Mouse (Mus musculus) layer of hippocampus, postnatal 14 days (tissue): Measurements from ENCODE around the gene Ubl7. TPM values are rescaled to one million over a fixed set of nuclear protein-coding genes. Genes with fewer than 3 reads are reported as not detected.
A peak's percentile ranks its signal among the peaks of the same experiment; 100 is the strongest.
"Not testable (repeated sequence)": the region's sequence is repeated elsewhere in the genome, so short reads cannot be mapped to it uniquely, and the experiment has no call there.

Experiments
- DNase-seq, 2 experiments: peaks; one replicate each; pipeline ENCODE4 v3.0.0; 2021 to 2022; ENCODE audit warnings: low spot score in 2 of 2, mixed read lengths in 1 of 2
- long read RNA-seq, 2 experiments: library from polyadenylated mRNA; stranded (forward); transcript quantifications; one replicate each; pipeline ENCODE4 v2.0.0; 2021
- total RNA-seq, 2 experiments: library from RNA; stranded (reverse); gene quantifications; 2 replicates each; pipeline ENCODE4 v1.2.3; 2021

Ubl7 gene
- 10 to 100 TPM; 97.5 to 98.6 TPM for total RNA-seq
- long read RNA-seq, experiment 1, transcript Ubl7-209 (11 exons, 1,319 nt) = minor isoform, 15 of 119 reads
- long read RNA-seq, experiment 1, transcript Ubl7-201 (11 exons, 1,364 nt) = major isoform, 58 of 119 reads
- long read RNA-seq, experiment 1, partial matches to known transcripts = 20 of 119 reads
- long read RNA-seq, experiment 1, other reads (novel, unspliced or antisense) = 26 of 119 reads
- long read RNA-seq, experiment 2, transcript Ubl7-201 (11 exons, 1,364 nt) = major isoform, 81 of 193 reads
- long read RNA-seq, experiment 2, transcript Ubl7-209 (11 exons, 1,319 nt) = minor isoform, 29 of 193 reads
- long read RNA-seq, experiment 2, transcript Ubl7-208 (11 exons, 1,426 nt) = minor isoform, 9 of 193 reads
- long read RNA-seq, experiment 2, partial matches to known transcripts = 49 of 193 reads
- long read RNA-seq, experiment 2, other reads (novel, unspliced or antisense) = 25 of 193 reads

DNA sequence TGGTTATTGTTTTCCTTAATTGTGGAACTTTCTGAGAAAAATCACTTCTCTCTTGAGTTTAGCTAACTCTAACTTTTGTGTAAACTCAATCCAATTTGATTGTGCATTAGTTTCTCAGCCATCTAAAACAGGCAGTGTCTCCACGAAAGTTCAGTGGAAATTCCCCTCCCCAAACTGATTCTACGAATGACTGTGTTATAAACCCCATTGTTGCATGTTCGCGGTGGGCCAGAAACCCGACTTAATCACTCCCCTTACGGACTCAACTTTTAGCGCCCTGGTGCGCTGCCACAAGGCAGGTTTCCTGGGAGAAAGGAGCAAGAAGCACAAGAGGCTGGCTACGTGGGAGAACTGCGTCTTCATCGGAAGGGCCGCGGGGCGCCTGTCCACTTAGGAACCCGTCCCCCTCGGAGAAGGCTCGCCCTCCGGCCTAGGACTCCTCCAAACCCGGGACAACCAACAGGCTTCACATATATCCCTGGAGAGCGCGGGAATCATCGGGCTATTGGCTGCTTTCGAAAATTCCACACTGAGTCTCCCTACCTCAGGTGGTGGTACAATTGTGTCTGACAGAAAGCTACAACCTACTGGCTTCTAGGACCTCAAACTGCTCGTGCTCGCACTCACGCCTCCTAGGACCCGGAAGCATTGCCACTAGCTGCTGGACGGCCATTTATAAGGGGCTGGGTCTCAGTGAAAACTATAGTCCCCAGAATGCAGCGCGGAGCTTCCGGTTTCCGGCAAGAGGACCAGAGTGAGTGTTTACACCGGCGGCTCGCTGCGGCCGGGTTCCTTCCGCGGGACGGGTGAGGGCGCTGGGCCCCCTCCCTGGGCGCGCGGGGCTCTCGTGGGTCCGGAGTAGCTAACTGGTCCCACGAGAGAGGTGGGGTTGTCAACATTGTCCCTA is at the start of gene Ubl7:
Gene Ubl7, plus strand, starts transcription at position 726 of the 907 bp plus-strand sequence.
- DNase-seq = peak; percentile 85 to 93

DNA sequence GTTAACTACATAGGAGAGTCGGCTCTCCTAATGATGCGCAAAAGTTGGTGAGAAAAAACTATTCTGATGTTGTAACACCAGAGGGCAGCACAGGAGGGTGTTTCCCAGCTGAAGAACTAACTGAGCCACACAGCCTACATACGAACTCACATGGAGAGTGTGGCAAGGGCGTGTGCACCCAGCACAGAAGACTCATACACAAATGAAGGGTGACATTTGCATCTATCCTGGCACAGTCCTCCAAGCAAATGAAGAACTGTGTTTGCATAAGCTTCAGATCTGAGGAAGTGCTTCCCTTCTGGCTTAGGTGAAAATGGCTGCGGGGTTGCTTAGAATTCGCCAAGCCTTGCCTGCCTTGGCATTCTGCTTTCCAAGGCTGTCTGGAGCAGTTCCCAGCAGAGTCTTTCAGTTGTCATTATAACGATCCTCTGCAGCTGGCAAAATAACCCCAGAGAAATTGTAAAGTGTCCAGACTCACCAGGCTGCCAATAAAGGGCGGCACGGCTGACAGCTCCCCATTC is 48.8 kb upstream of the Ubl7 start:
- peak; percentile 67 to 80 for DNase-seq

DNA sequence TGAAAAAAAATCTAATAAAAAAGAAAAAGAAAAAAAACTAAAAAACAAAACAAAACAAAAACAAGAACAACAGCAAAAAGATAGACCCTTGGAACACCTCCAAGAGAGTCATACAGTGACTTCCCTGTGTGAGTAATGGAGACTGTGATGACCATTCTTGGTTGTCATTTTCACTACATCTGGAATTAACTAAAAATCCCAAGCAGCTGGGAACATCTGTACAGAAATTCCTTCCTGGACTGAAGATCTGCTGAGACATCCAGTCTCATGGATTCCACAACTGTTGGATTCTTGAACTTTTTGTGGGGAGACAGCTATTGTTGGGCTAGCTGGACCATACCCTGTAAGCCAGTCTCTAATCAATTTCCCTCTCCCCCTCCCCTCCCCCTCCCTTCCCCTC is 46.4 kb upstream of the Ubl7 start:
- DNase-seq = no peak

DNA sequence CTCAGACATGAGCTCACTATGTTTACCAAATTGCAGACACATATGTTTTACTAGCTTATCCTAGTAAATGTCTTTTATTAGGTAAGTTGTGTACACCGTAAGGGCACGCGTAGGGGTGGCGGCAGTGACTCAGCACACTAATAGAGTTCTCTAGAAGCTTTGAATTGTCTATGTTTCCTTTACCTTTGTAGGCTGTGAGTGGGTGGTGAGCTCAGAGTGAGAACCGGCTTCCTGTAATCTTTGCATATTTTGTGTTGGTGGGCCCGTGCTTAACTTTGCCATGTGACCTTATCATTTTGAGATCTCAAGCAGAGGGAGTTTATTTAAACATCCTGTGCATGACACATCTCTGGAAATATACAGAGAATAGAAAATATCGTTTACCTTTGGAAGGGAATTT is 44.2 kb upstream of the Ubl7 start:
- no peak for DNase-seq

DNA sequence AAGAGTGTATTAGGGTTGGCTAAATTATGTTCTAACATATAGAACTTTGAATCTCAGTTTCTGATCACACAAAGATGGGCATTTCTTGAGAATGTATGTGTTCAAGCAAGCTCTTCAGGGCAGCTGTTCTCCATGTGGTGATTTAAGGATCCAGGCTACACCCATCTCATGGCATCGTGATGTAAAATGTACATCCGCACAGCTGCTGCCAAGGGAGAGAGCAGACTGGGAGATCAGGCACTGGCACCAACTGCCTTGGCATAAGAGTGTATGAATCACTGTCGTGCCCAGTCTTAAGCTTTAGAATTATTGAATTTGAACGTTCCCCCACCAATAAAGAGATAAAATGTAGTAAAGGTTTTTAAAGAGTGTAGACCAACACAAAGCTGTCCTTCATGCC is 43.5 kb upstream of the Ubl7 start:
- DNase-seq = no peak

DNA sequence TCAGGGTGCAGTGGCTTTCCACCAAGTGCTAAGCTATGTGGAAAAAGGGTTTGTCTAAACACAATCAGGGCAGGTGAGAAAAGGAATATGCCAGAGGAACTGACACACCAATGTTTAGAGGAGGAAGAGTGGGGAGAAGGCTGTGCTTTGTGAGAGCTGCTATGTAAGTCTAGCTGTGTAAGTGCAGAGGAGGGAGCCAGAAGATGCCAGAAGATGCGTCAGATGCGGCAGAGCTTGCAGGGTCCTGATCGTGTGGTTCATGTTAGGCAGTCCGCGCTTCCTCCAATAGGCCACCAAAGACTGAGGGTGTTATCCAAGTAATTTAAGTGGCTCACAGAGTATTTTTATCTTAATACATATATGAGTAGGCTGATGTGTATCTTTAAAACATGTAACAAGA is 42.9 kb upstream of the Ubl7 start:
- no peak for DNase-seq

DNA sequence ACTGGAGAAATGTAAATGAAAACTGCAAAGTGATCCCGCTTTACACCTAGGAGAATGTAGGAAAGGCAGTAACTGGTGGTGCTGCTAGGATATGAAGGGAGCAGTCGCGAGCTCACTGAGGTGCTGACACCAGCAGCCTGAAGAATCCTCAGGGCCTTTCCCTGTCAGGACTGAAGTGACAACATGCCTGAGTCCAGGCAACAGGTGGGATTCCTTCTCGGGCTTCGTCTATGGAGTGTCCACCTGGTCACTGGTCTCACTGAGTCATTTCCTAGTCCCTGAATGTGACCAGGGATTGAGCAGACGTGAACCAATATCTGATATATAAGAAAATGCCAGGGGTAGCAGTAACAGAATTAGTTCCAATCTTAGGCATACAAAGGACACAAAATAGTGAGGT is 42.0 kb upstream of the Ubl7 start:
- no peak for DNase-seq

DNA sequence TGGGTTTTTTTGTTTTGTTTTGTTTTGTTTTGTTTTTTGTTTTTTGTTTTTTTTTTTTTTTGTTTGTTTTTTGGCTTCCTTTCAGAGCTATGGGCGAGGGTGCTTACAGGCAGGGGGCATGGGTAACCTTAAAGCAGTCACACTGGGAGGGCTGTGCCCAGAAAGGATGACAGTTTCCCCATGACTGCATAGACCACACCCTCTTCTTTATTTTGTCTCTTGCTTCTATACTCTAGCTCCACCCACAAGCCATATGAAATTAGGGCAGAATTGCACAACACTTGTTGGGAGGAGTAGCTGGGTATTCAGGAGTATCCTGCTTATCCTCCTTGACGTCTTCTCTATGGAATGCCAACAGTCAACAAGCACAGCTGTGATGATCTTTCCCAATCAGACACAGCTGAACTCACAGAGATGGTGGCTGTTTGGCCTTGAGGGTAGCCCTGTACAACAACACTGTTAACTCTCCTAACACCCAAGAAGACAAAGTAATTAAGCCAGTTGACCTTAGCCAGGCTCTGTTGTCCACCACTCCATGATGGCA is 40.4 kb upstream of the Ubl7 start:
- no peak for DNase-seq

DNA sequence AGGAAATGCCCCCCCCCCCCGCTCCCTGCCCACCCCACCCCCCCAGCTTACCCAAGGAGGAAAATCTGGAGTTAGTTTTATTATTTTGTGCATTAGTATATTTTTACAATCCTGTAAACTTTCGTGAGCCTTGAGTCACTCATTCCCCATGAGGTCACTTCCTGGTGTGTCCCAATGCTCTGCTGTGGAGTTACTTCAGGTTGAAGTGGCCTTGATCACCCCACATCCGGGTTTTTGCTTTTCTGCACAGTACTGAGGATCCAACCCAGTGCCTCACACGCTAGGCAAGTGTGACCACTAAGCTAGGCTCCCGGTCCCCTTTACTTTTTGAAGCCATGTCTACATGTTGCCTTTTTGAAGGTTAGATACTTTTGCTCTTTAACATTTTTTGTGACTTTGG is 36.6 kb upstream of the Ubl7 start:
- DNase-seq = no peak

DNA sequence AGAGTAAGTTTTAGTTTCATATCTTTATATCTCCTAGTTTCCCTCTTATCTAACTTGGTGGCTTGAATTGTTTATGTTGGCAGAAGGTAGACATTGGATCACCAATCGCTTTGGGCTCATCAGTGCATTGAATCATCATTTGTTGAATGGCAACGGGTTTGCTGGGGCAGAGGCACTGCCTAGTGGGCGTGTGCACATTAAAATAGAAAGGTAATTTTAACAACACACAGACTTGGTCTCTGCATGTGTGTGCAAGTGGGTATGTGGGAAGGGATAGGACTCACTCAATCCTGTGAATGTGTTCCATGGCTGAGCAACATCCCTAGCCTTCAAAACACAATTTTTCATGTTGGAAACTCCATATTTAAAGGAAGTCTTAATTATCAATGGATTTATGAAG is 35.8 kb upstream of the Ubl7 start:
- no peak for DNase-seq

DNA sequence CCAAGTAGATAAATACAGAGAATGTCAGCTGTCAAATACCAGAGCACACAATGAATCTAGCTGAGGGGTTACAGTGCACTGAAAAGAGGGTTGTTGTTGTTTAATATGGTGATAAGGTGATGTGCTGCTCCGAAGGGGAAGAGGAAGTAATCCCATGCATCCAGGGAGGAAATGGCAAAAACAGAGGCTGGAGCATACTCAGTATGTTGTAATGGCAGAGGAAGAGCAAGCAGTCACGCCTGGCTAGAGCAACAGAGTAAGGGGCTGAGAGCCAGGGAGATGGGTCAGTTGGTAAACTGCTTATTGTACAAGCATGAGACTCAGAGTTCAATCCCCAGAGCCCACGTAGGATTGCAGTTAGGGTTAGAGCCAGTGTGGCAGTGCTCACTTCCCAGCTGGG is 31.6 kb upstream of the Ubl7 start:
- no peak for DNase-seq

DNA sequence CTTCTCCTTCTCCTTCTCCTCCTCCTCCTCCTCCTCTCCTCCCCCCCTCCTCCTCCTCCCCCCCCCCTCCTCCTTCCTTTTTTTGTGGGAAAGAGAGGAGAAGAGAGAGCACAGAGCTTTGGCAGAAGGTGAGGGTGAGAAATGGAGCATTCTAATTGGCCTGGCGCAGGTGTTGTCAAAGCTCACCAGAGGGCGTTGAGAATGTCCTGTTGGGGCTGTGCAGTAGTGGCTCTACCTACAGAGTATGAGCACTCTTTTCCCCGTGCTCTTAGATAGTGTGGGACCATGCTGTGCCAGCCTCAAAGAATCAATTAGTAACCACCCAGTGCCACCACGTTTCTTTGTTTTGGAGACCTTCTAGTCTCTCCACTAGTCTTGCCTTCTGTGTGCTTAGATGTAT is 30.5 kb upstream of the Ubl7 start:
- DNase-seq = no peak

DNA sequence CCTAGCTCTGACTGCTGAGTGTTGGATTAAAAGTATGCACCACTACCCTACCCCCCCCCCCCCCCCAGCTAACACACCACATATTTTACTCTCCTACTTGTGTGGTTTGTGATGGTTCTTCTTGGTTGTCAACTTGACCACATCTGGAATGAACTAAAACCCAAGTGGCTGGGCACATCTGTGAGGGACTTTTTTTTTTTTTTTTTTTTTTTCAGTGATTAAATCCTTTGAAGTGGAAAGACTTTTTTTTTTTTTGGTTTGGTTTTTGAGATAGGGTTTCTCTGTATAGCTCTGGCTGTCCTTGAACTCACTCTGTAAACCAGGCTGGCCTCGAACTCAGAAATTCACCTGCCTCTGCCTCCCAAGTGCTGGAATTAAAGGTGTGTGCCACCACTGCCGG is 29.0 kb upstream of the Ubl7 start:
- not testable (repeated sequence) for DNase-seq

DNA sequence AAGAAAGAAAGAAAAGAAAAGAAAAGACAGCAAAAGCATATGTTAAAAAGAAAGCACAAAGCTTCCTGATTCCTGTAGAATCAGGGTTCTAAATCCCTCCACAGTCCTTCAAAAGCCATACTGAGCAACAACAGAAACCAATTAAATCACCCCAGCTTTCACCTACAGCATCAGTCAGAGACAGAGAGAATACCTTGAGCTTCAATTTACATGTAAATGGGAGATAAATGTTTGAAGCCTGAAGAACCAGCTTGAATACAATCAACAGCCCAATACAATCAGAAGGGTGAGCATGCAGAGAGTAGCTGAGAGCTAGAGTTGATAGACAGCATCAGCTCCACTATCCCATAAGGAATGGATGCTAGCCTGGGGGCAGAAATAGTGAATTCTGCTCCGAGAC is 27.4 kb upstream of the Ubl7 start:
- no peak for DNase-seq

DNA sequence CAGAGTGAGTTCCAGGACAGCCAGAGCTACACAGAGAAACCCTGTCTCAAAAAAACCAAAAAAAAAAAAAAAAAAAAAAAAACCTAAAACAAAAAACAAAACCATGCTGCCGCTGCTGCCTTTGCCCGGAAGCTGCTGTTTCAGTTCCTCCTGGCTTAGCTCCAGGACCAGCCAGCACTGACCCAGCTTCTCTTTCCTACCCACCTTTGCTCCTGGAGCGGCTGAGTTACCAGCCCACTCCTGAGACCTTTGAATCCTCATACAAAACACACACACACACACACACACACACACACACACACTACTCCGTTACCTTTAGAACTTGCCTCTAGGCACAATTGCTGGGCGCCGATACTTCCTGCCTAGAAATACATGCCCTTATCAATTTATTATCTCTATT is 22.7 kb upstream of the Ubl7 start:
- DNase-seq = no peak

DNA sequence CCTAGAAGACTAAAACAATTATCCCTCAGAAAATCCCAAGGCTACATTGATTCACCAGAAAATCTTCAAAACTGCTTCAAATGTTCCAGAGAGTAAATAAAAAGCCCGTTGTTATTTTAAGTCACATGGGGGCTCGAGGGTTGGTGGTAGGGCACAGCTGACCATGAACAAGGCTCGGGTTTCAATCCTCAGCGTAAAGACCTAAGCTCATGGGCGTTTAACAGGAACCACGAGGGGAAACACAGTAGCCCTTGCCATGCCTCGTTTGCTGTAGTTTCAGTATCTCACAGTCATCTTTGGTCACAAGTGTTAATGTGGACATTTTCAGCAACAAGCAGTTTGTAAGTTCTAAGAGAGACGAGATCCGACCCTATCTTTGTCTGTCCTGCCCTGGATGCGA is 10.3 kb upstream of the Ubl7 start:
- DNase-seq = no peak

DNA sequence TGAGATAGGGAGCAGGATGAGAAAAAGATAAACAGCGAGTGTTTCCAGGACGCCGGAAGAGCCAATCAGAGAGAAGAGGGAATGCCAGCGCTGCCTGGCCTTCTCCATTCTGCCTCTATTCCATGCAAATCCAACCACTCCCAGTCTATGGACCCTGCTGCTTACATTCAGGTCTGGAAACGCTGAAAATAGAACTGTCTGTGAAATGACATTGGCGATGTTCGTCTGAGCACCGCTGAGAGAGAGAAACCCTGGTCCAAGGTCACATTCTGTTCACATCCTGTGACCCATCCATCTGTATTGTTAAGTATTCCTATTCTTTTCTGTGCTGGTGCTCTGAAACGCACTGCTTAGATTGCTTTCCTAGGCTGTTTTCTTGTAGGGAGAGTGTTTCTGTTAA is 9.6 kb upstream of the Ubl7 start:
- DNase-seq = peak in 1 of 2 experiments; percentile 17

DNA sequence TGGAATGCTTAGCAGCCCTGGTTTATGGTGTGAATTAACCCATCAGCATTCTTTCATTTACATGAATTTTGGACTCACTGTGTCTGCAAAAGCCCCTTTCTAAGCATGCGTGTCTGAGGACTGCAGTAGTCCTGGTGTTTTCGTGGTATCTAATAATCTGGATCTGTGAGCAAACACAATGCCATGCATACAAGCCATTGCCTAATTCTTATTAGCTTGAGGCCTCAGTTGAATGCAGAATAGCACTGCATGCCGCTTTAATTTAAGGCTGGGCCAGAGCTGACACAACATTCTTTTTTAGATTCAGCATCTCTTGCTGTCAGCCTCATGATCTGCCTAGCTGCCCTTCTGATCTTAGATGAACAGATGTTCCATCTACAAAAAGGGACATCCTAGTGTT is 9.2 kb upstream of the Ubl7 start:
- peak in 1 of 2 experiments; percentile 13 for DNase-seq

DNA sequence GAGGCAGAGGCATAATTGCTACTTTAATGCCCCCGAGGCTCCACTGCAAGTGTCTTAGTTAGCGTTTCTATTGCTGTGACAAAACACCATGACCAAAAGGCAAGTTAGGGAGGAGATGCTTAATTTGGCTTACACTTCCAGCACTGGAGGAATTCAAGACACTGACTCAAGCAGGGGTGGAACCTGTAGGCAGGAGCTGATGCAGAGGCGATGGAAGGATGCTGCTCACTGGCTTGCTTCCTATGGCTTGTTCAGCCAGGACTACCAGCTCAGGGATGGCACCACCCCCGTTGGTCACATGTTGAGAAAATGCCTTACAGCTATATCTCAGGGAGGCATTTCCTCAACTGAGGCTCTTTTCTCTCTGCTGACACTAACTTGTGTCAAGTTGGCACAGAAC is 8.6 kb upstream of the Ubl7 start:
- DNase-seq = no peak

DNA sequence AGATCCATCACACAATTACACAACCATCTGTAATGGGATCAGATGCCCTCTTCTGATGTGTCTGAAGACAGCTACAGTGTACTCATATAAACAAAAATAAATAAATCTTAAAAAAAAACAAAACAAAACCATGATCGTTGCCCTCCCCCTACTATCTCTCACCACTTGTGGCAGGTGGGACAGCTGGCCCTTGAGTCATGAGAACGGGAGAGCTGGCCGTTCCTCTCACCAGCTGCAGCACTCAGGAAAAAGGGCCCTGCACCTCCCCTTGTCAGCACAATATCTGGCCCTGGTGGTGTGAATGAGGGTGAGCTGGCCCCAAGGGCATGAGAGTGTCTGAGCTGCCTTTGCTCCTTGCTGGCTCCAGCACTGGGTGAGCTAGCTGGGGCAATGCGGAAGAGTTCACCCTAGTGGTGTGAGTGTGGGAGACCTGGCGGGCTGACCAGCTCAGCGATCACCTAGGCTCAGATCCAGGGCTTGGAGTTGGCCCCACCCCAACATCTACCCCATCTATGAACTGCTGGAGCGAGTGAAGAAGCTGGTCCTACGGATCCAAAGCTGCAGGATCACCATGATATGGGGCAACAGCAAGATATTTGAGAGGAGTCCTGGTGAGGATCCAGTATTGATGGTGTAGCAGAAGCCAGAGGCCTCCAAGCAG is 7.1 kb upstream of the Ubl7 start:
- no peak for DNase-seq

DNA sequence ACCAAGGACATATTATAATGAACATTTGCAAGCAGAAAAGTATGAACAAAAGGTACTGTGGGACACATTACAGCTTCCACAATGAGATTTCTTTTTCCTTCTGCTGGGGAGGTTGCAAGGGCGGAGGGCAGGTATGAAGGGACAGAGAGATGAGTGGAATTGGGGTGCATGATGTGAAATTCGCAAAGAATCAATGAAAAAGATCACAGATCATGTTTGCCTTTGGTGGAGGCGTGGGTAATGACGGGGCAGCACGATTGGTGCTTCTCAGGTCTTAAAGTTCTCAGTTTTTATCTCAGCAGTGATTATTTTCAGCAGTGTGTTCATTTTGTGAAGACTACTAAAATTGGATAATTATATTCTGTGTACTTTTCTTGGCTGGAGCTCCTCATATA is 6.5 kb upstream of the Ubl7 start:
- no peak for DNase-seq
